Mouse (Mus musculus) neutrophil, adult 5-6 weeks (primary cell): ENCODE measurements around the gene Zbtb17. TPM values are rescaled to one million over a fixed set of nuclear protein-coding genes. Genes with fewer than 3 reads are reported as not detected.

Experiments
- ATAC-seq: fragments of 151-379, 151-347 bp; 2 replicates; pipeline ENCODE4 v1.8.0; 2017; ENCODE audit warnings: mild to moderate bottlenecking, moderate TSS enrichment; ENCODE audit not compliant: insufficient number of reproducible peaks, poor library complexity, low FRiP score, severe bottlenecking; ENCODE audit errors: extremely low read depth
- total RNA-seq: library from RNA; stranded (forward); fragments of 200-1000 nt; gene quantifications from 2 replicates; pipeline ENCODE4 v1.2.3, GENCODE M21; 2017

The Zbtb17 gene
- total RNA-seq, 1 experiment from 2014 or later, result 32.0 TPM

- no peak for ATAC-seq
Measured at GRCm38 (mm10) chr4:141423691-141424431, 20.6 kb upstream of the Zbtb17 start.

- ATAC-seq, result peak; percentile 31; the same call in 1 of the 2 replicates
Measured at GRCm38 (mm10) chr4:141425484-141426479, 18.7 kb upstream of the Zbtb17 start.

- no peak for ATAC-seq
Measured at GRCm38 (mm10) chr4:141426796-141427745, 17.4 kb upstream of the Zbtb17 start.

- ATAC-seq, result no peak
Measured at GRCm38 (mm10) chr4:141427921-141428320, 16.5 kb upstream of the Zbtb17 start.

GRCm38 (mm10) chr4:141429381-141429780 is 15.1 kb upstream of the Zbtb17 start:
- ATAC-seq, result no peak

GRCm38 (mm10) chr4:141429847-141430246 is 14.6 kb upstream of the Zbtb17 start:
- ATAC-seq, result no peak

- ATAC-seq, result peak; percentile 71
Measured at GRCm38 (mm10) chr4:141430997-141431396, 13.5 kb upstream of the Zbtb17 start.

- ATAC-seq, result no peak
Measured at GRCm38 (mm10) chr4:141432666-141433065, 11.8 kb upstream of the Zbtb17 start.

GRCm38 (mm10) chr4:141433191-141433590 is 11.3 kb upstream of the Zbtb17 start:
- ATAC-seq, result no peak

- ATAC-seq, result no peak
Measured at GRCm38 (mm10) chr4:141435974-141436373, 8.5 kb upstream of the Zbtb17 start, which contains the start of gene Srarp. Gene Srarp, minus strand, starts transcription at chr4:141436105.

GRCm38 (mm10) chr4:141439083-141439803 is 5.2 kb upstream of the Zbtb17 start:
- no peak for ATAC-seq

- ATAC-seq, result no peak
Measured at GRCm38 (mm10) chr4:141440877-141441276, 3.6 kb upstream of the Zbtb17 start.

GRCm38 (mm10) chr4:141443641-141444429 is 619 bp upstream of the Zbtb17 start:
- no peak for ATAC-seq

GRCm38 (mm10) chr4:141445328-141445720 is 870 bp downstream of the Zbtb17 start:
- no peak for ATAC-seq

GRCm38 (mm10) chr4:141446211-141446610 is 1.8 kb downstream of the Zbtb17 start:
- no peak for ATAC-seq

- ATAC-seq, result no peak
Measured at GRCm38 (mm10) chr4:141451251-141451650, 6.8 kb downstream of the Zbtb17 start.

GRCm38 (mm10) chr4:141451916-141452450 is 7.5 kb downstream of the Zbtb17 start:
- no peak for ATAC-seq
